Mouse (Mus musculus) ES-Bruce4 (cell line): ENCODE results near the gene Dclre1a.

Experiments used
- EP300 ChIP-seq: IDR thresholded peaks from 2 replicates; pipeline ENCODE4 v1.6.1; 2011; ENCODE audit warnings: low read depth, low read length; ENCODE audit not compliant: insufficient read depth
- POLR2A ChIP-seq: IDR thresholded peaks from one replicate; pipeline ENCODE4 v1.8.1; 2011; ENCODE audit warnings: low read length; ENCODE audit not compliant: insufficient read depth

- no peak for TF ChIP-seq POLR2A
- no peak for TF ChIP-seq EP300
Observed at GRCm38 (mm10) chr19:56535765-56536164, 12.3 kb downstream of the Dclre1a start.
